Mouse (Mus musculus) liver, embryonic 14.5 days (tissue): ENCODE data around the gene H2-M3. TPM values are rescaled to one million over a fixed set of nuclear protein-coding genes. Genes with fewer than 3 reads are reported as not detected.

Experiments
- ATAC-seq: fragments of 200-750 bp; cut with Nextera tagmentation; 2 replicates; pipeline ENCODE4 v1.8.0; 2017; ENCODE audit warnings: moderate number of reproducible peaks, mild to moderate bottlenecking, moderate library complexity; ENCODE audit not compliant: insufficient read depth
- DNase-seq, 3 experiments: peaks; one replicate each; pipeline ENCODE4 v3.0.0-alpha.2; 2012 to 2013; ENCODE audit warnings: low read depth in 3 of 3, low spot score in 3 of 3
- H3K27ac ChIP-seq: fragments of 300-500 bp; sonication (generic); 2 replicates; pipeline ENCODE4 v1.5.1; 2014; ENCODE audit warnings: moderate library complexity, mild to moderate bottlenecking, control low read depth, inconsistent platforms
- H3K27me3 ChIP-seq: fragments of 300-500 bp; sonication (generic); 2 replicates; pipeline ENCODE4 v1.6.1; 2014; ENCODE audit warnings: mild to moderate bottlenecking, low read length, moderate library complexity; ENCODE audit not compliant: control insufficient read depth, insufficient read depth
- H3K36me3 ChIP-seq: fragments of 300-500 bp; sonication (generic); replicated peaks from 2 replicates; pipeline ENCODE4 v1.6.1; 2014; ENCODE audit warnings: low read depth; ENCODE audit not compliant: control insufficient read depth, insufficient read depth
- H3K4me1 ChIP-seq, 2 experiments: fragments of 200-500 bp in 1 of 2; fragments of 300-500 bp in 1 of 2; sonication (generic) in 1 of 2; replicated peaks; 2 replicates each; pipeline ENCODE4 v1.6.1; 2012 to 2014; ENCODE audit warnings: antibody characterized with exemption in 1 of 2, inconsistent platforms in 1 of 2, low read length in 1 of 2; ENCODE audit not compliant: control insufficient read depth in 2 of 2, insufficient read depth in 2 of 2
- H3K4me2 ChIP-seq: fragments of 300-500 bp; sonication (generic); 2 replicates; pipeline ENCODE4 v1.6.1; 2014; ENCODE audit warnings: low read depth, mild to moderate bottlenecking, control low read depth, moderate library complexity
- H3K4me3 ChIP-seq, 2 experiments: fragments of 200-500 bp in 1 of 2; fragments of 300-500 bp in 1 of 2; sonication (generic) in 1 of 2; 2 replicates each; pipeline ENCODE4 v1.5.1; 2012 to 2014; ENCODE audit warnings: low read depth in 2 of 2, low read length in 2 of 2, mild to moderate bottlenecking in 2 of 2, control low read depth in 1 of 2, inconsistent platforms in 1 of 2, moderate library complexity in 1 of 2; ENCODE audit not compliant: insufficient read depth in 1 of 2
- H3K9ac ChIP-seq: fragments of 300-500 bp; sonication (generic); replicated peaks from 2 replicates; pipeline ENCODE4 v1.6.1; 2014; ENCODE audit warnings: mild to moderate bottlenecking, control low read depth, moderate library complexity
- H3K9me3 ChIP-seq: fragments of 300-500 bp; sonication (generic); 2 replicates; pipeline ENCODE4 v1.6.1; 2016; ENCODE audit warnings: low read length, mixed read lengths; ENCODE audit not compliant: control insufficient read depth
- CTCF ChIP-seq: IDR thresholded peaks from 2 replicates; pipeline ENCODE4 v1.5.1; 2016; ENCODE audit warnings: antibody characterized with exemption, low read depth, control low read depth
- EP300 ChIP-seq: IDR thresholded peaks from 2 replicates; pipeline ENCODE4 v1.6.1; 2016; ENCODE audit warnings: antibody characterized with exemption, low read depth
- WGBS: fragments of 180-500 bp; shearing (Covaris S2); extraction: QIAGEN DNeasy Blood & Tissue Kit; methylation state at CpG from one replicate; pipeline ENCODE4 v1.1.7; 2014; ENCODE audit not compliant: insufficient replicate concordance; 5-methylcytosine and 5-hydroxymethylcytosine counted together
- polyA plus RNA-seq, 2 experiments: library from polyadenylated mRNA; depleted of rRNA in 1 of 2; stranded (reverse) in 1 of 2; unstranded in 1 of 2; fragments of >200 nt; fragmentation: Nextera tagmentation in 1 of 2; extraction: Ambion mirVana in 1 of 2; gene quantifications; 2 replicates each; pipeline versions ENCODE4 v1.2.1 to v1.2.3; 2012 to 2014

The H2-M3 gene
- polyA plus RNA-seq, 2 experiments = 0.76 to 1.5 TPM

DNA sequence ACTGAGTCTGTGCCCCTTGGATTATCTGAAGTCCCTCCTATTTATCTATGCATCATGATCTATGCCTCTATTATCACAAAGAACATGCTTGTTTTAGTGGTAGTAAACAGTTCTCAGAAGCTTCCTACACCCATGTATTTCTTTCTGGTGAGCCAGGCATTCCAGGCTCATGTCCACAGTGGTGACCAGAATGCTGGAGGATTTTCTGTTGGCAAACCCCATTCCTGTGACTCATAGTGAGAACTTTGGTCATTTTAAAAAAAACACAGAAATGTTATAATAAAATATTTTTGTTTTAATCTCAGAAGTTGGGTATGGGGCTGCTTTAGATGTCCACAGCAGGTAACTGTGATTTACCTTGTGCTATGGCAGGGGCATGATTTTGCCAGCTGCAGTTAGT is 20.6 kb upstream of the H2-M3 start:
- Histone ChIP-seq H3K9ac (no peak overlapping the region), H3K4me1 (no peaks in the 10 kb centered on the region), H3K36me3 (no peaks in the 10 kb centered on the region), H3K27me3 (no peaks in the 10 kb centered on the region), H3K4me2 (no peak overlapping the region), H3K9me3 (no peaks in the 10 kb centered on the region), H3K4me3 (no peak overlapping the region), H3K27ac (no peak overlapping the region)
- TF ChIP-seq EP300 (no peak), CTCF (no peak)
- ATAC-seq = no peak
- no peak for DNase-seq

DNA sequence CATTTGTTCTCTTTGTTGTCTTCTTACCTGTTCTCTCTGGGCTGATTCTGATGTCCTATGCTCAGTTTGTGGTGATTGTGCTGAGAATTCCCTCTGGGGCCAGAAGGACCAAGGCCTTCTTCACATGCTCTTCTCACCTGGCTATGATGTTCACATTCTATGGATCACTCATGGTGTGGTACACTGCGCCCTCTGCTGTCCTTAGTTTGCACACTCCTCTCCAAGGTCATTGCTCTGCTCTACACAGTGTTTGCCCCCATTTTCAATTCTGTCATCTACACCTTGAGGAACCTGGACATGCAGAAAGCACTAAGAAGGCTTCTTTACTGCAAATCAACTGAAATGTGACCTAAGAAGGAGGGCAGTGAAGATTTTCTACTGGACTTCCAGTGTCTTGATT is 19.5 kb upstream of the H2-M3 start:
- 10% methylated on average over 1 of the region's 1 CpGs for WGBS
- Histone ChIP-seq H3K36me3 (no peaks in the 10 kb centered on the region), H3K9me3 (no peaks in the 10 kb centered on the region), H3K27ac (no peak overlapping the region), H3K4me1 (no peaks in the 10 kb centered on the region), H3K27me3 (no peaks in the 10 kb centered on the region), H3K9ac (no peak overlapping the region), H3K4me2 (no peak overlapping the region), H3K4me3 (no peak overlapping the region)
- ATAC-seq (no peak), DNase-seq (no peak)
- peak; percentile 56 for TF ChIP-seq CTCF
- no peak for TF ChIP-seq EP300

DNA sequence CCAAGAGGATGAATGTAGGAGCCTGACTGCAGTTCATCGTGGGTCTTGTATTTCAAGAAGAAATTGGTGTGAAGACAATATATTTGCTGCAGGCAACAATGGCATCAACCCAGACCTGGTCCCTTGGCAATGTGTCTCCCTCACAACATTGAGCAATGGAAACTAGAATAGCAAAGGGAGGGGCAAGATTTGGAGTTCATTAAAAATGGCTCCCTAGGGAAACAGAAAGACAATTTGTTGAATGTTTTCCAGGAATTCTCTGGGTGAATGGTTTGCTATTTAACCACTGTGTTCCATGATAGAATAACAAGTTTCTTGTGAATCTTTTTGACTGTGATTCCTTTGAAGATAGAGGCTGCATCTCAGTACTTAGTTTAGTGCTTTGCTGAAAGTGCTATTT is 6.4 kb upstream of the H2-M3 start, which contains the start of gene Olfr98:
Gene Olfr98, minus strand, starts transcription at position 124 of the 400 bp plus-strand sequence.
- DNase-seq = no peak
- 56% methylated on average over 1 of the region's 1 CpGs for WGBS
- Histone ChIP-seq H3K27me3 (no peaks in the 10 kb centered on the region), H3K9me3 (no peaks in the 10 kb centered on the region), H3K4me1 (no peaks in the 10 kb centered on the region), H3K4me2 (no peak within 1 kb of the TSS), H3K36me3 (no peaks in the 10 kb centered on the region), H3K9ac (no peak within 1 kb of the TSS), H3K27ac (no peak within 1 kb of the TSS), H3K4me3 (no peak within 1 kb of the TSS)
- no peak for ATAC-seq
- TF ChIP-seq CTCF (no peak), EP300 (no peak)

DNA sequence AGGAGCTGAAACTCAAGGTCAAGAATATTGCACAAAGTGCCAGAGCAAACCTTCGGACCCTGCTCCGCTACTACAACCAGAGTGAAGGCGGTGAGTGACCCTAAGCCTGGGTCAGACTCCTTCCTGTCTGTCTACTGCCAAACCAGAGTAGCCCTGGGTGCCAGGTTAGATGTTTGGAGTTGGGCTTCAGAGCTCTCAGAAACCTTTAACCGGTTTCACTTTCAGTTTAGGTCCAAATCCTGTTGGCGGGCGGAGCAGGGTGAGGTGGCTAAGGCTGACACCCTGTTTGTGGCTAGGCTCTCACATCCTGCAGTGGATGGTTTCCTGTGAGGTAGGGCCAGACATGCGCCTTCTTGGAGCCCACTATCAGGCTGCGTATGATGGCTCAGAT is 677 bp downstream of the H2-M3 start:
- no peak for DNase-seq

DNA sequence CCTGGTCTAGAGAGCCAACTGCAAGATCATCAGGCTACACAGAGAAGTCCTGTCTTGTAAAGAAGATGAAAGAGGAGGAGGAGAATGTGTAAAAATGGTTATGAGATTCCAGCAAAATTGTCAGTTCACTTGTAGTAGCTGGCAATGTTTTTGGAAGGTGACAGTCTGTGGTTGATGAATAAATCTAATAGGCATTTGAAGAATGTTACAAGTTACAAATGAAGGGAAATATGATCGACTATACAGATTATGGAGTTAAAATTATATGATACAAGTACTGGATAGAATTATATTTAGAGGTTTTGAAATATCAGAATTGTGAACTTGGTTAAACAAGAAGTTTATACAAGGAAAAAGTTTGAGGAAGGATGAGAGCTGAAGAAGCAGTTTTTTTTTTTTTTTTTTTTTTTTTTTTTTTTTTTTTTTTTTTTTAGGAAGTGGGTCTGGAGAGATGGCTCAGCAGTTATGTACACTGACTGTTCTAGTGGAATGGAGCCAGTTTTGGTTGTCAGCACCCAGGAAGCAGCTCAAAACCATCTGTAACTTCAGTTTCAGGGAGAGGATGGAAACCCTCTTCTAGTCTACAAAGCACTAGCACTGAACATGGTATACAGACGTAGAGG is 5.7 kb downstream of the H2-M3 start:
- no peaks in the 10 kb centered on the region for H3K27me3 ChIP-seq
- TF ChIP-seq CTCF (no peak), EP300 (no peak)
- no peak overlapping the region for H3K4me2 ChIP-seq
- H3K9ac ChIP-seq = no peak overlapping the region
- no peaks in the 10 kb centered on the region for H3K4me1 ChIP-seq
- H3K36me3 ChIP-seq = no peaks in the 10 kb centered on the region
- WGBS = 47% methylated on average over 2 of the region's 2 CpGs
- H3K4me3 ChIP-seq = no peak overlapping the region
- H3K9me3 ChIP-seq = no peaks in the 10 kb centered on the region
- no peak overlapping the region for H3K27ac ChIP-seq
- ATAC-seq (no peak), DNase-seq (no peak)

More for the DNA sequence above, 677 bp downstream of the H2-M3 start:
- peak overlapping the region; percentile 68 for H3K4me2 ChIP-seq
- H3K27me3 ChIP-seq = no peaks in the 10 kb centered on the region
- no peak overlapping the region for H3K27ac ChIP-seq
- 17% methylated on average over 8 of the region's 8 CpGs for WGBS
- ATAC-seq = peak; percentile 47
- no peaks in the 10 kb centered on the region; a peak in 1 of 4 replicates for H3K4me1 ChIP-seq
- TF ChIP-seq CTCF (no peak), EP300 (no peak)
- H3K4me3 ChIP-seq = peak overlapping the region; percentile 60 to 91
- no peaks in the 10 kb centered on the region for H3K36me3 ChIP-seq
- H3K9me3 ChIP-seq = no peaks in the 10 kb centered on the region
- H3K9ac ChIP-seq = no peak overlapping the region; the same call in 1 of the 2 replicates
